Mouse (Mus musculus) C2C12 (cell line): ENCODE data around the gene Esyt2.

Experiments
- CTCF ChIP-seq: IDR thresholded peaks from one replicate; pipeline ENCODE4 v1.5.1; 2011; ENCODE audit not compliant: control insufficient read depth, insufficient read depth, insufficient read length
- MYOD1 ChIP-seq: IDR thresholded peaks from one replicate; pipeline ENCODE4 v1.6.1; 2011; ENCODE audit warnings: low read depth; ENCODE audit not compliant: control insufficient read depth, insufficient read length
- MYOG ChIP-seq: IDR thresholded peaks from one replicate; pipeline ENCODE4 v1.6.1; 2011; ENCODE audit not compliant: control insufficient read depth, insufficient read length; ENCODE audit errors: extremely low read depth

DNA sequence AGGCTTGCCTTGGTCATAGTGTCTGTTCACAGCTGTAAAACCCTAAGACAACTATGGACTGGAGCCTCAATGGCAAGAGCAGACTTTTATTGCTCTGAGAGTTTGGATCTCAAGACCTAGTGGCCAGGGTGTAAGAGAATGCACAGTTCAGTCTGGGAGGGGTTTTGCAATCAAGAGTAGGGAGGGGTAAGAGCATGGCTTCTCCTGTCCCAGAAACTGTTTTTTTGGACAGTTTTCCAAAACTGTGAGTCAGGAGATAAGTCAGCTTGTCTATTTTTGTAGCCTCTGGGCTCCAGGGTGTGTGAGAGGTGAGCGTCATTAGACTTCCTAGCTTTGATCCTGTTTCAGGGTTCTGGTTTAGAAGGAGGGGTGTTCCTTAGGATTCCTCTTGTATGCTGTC lies 2.5 kb upstream of the Esyt2 start:
- TF ChIP-seq CTCF (no peak), MYOG (no peak), MYOD1 (no peak)
